Comparison of ENCODE assay signal across 29 mouse cellular contexts in the genomic region with DNA sequence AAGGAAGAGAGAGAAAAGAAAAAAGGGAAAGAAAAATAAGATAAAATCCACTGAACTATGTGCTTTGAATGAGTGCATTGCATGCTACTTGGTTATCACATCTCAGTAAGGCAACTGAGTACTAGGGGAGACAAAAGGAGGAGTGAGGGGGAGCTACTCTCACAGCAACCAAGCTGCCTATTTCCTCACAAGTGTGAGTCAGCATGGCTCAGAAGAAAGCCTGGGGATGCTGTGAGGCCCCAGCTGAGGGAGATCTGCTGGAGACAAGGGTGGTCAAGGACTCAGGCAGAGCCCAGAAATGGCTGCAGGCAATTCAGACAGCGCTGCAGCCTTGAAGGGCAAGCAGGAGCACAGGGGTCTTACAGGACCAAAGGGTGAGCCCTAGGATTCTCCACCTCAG. TPM values are rescaled to one million over a fixed set of nuclear protein-coding genes. Genes with fewer than 3 reads are reported as not detected.
DNase-seq lines count a peak whose midpoint lies in the region; ATAC-seq and TF ChIP-seq lines count a peak whose summit lies in the region.
"Had no signal": no experiment of that assay in that cellular context is flagged by ENCODE, and none has a peak within 500 bp of the region (broad histone marks: within the 10 kb centered on the region; RNA-seq: fewer than 3 reads in every experiment).

No protein-coding gene starts in this region.

- H3K9ac ChIP-seq in liver, embryonic 11.5 days (ENCODE audit: low read depth, low read length), result no peak overlapping the region
- H3K9ac ChIP-seq: embryonic facial prominence, embryonic 15.5 days; hindbrain, embryonic 14.5 days; kidney, embryonic 15.5 days; liver, embryonic 12.5 days; lung, embryonic 14.5 days; neural tube, embryonic 15.5 days had no signal

- ATAC-seq in common myeloid progenitor, adult 5-6 weeks (replicated peaks; ENCODE audit: low read depth, poor library complexity, severe bottlenecking), result peak; percentile 78
- ATAC-seq in inflammation-experienced regulatory T-cells, adult 6 months, result no peak
- ATAC-seq in liver, embryonic 11.5 days (replicated peaks; ENCODE audit: low FRiP score), result no peak
- ATAC-seq: forebrain, embryonic 16.5 days; intestine, embryonic 16.5 days; liver, embryonic 12.5 days; midbrain, embryonic 16.5 days had no signal

- intact Hi-C loops in left cerebral cortex, postnatal 36 days (cut with DNase I), result no loop called here

- no peaks in the 10 kb centered on the region for H3K4me1 ChIP-seq in liver, embryonic 11.5 days (replicated peaks; ENCODE audit: control insufficient read depth, insufficient read depth, low read length)
- H3K4me1 ChIP-seq: kidney, embryonic 15.5 days; liver, embryonic 12.5 days; neural tube, embryonic 15.5 days had no signal

- no peak for TF ChIP-seq CTCF in layer of hippocampus, adult 2 months (conservative IDR thresholded peaks at IDR 0.05)

- H3K4me2 ChIP-seq in liver, embryonic 11.5 days, result no peak overlapping the region
- H3K4me2 ChIP-seq: embryonic facial prominence, embryonic 15.5 days; hindbrain, embryonic 14.5 days; kidney, embryonic 15.5 days; liver, embryonic 12.5 days; lung, embryonic 14.5 days; neural tube, embryonic 15.5 days had no signal

- no peak overlapping the region for H3K27ac ChIP-seq in layer of hippocampus, adult 2 months
- H3K27ac ChIP-seq in liver, embryonic 11.5 days (ENCODE audit: low read depth, low read length), result no peak overlapping the region
- H3K27ac ChIP-seq: embryonic facial prominence, embryonic 15.5 days; hindbrain, embryonic 14.5 days; kidney, embryonic 15.5 days; liver, embryonic 12.5 days; neural tube, embryonic 15.5 days had no signal

- no peaks in the 10 kb centered on the region for H3K27me3 ChIP-seq in liver, embryonic 11.5 days (replicated peaks; ENCODE audit: control insufficient read depth, insufficient read depth, low read length)
- H3K27me3 ChIP-seq: embryonic facial prominence, embryonic 15.5 days; kidney, embryonic 15.5 days; neural tube, embryonic 15.5 days had no signal

- peak; percentile 27 to 42 for DNase-seq in layer of hippocampus, adult 2 months (ENCODE audit: low spot score in 2 of 2)
- no peak for DNase-seq in layer of hippocampus, postnatal 14 days (ENCODE audit: low spot score in 2 of 2)
- DNase-seq in 3T3-L1 (ENCODE audit: low read depth, low spot score), result peak; percentile 76
- peak; percentile 33 to 35 for DNase-seq in left cerebral cortex, postnatal 36 days (ENCODE audit: low spot score in 2 of 2)
- DNase-seq in cerebellum, postnatal 10 days, result no peak
- DNase-seq in liver, embryonic 11.5 days (ENCODE audit: low spot score), result no peak
- DNase-seq: adrenal gland, postnatal 10 days; cerebellum, adult 11 months; cerebellum, postnatal 25 days; gastrocnemius, postnatal 10 days; heart, adult 18-20 months; heart, postnatal 36 days; kidney, postnatal 4 days; lung, embryonic 14.5 days; lung, postnatal 36 days; thymus, postnatal 36 days had no signal

- 70% methylated on average over 1 of the region's 1 CpGs for WGBS in liver, embryonic 11.5 days

- H3K9me3 ChIP-seq in liver, embryonic 11.5 days (ENCODE audit: control insufficient read depth, low read length), result no peaks in the 10 kb centered on the region
- H3K9me3 ChIP-seq: embryonic facial prominence, embryonic 15.5 days; kidney, embryonic 15.5 days; liver, embryonic 12.5 days; neural tube, embryonic 15.5 days had no signal

- no peaks in the 10 kb centered on the region for H3K36me3 ChIP-seq in liver, embryonic 11.5 days (ENCODE audit: control insufficient read depth, insufficient read depth, low read length)
- H3K36me3 ChIP-seq: embryonic facial prominence, embryonic 15.5 days; kidney, embryonic 15.5 days; liver, embryonic 12.5 days; neural tube, embryonic 15.5 days had no signal

- no peak overlapping the region for H3K4me3 ChIP-seq in layer of hippocampus, adult 2 months
- no peak overlapping the region for H3K4me3 ChIP-seq in liver, embryonic 11.5 days (ENCODE audit: low read depth, low read length)
- H3K4me3 ChIP-seq: embryonic facial prominence, embryonic 15.5 days; kidney, embryonic 15.5 days; liver, embryonic 12.5 days; neural tube, embryonic 15.5 days had no signal

RNA-seq across cellular contexts. Expression of a gene that starts 15.1 kb away (rescaled TPM):
- total RNA-seq in layer of hippocampus, adult 2 months (2021), result 1 to 10 TPM in 1 of 2 experiments, under 1 TPM in 1; 0.92 to 1.5 TPM
- total RNA-seq in layer of hippocampus, postnatal 14 days (2021), result 1 to 10 TPM; 1.6 to 1.7 TPM
- total RNA-seq in common myeloid progenitor, adult 5-6 weeks (2017), result 0.14 TPM in 1 of 2 replicates, not detected in the other
- under 1 TPM; 0.20 to 0.41 TPM for total RNA-seq in left cerebral cortex, postnatal 36 days (2021)
- polyA plus RNA-seq in inflammation-experienced regulatory T-cells, adult 6 months (2017; shearing (Covaris generic)), result not detected
- polyA plus RNA-seq in liver, embryonic 11.5 days (2014; fragmentation: Nextera tagmentation; extraction: Ambion mirVana), result 0.48 and 0.92 TPM in 2 replicates

RNA-seq across cellular contexts. Expression of a gene that starts 39.5 kb away (rescaled TPM):
- total RNA-seq in layer of hippocampus, adult 2 months (2021), result not detected
- total RNA-seq in layer of hippocampus, postnatal 14 days (2021), result not detected
- not detected in 2 replicates for total RNA-seq in common myeloid progenitor, adult 5-6 weeks (2017)
- not detected for total RNA-seq in left cerebral cortex, postnatal 36 days (2021)
- polyA plus RNA-seq in inflammation-experienced regulatory T-cells, adult 6 months (2017; shearing (Covaris generic)), result 10 to 100 TPM in 1 of 3 experiments, 1 to 10 TPM in 2; 5.3 to 31.6 (median 6.0) TPM
- 0.06 and 0.19 TPM in 2 replicates for polyA plus RNA-seq in liver, embryonic 11.5 days (2014; fragmentation: Nextera tagmentation; extraction: Ambion mirVana)
- total RNA-seq: gastrocnemius, postnatal 10 days had no signal
- polyA plus RNA-seq: C2C12; embryonic facial prominence, embryonic 15.5 days; forebrain, embryonic 16.5 days; kidney, embryonic 15.5 days; limb, embryonic 11.5 days; liver, embryonic 12.5 days; lung, embryonic 14.5 days; midbrain, embryonic 16.5 days; neural tube, embryonic 15.5 days; testis, adult 2 months had no signal

Comparison
In these comparisons a context has a peak if more than half of its experiments do, and no peak if none do; other contexts are left out.
1. DNase-seq: peak in layer of hippocampus, adult 2 months (2 of 2), 3T3-L1 (single experiment) and left cerebral cortex, postnatal 36 days (2 of 2); none in layer of hippocampus, postnatal 14 days (0 of 2), cerebellum, postnatal 10 days (0 of 2) and liver, embryonic 11.5 days (single experiment).